Mouse (Mus musculus) hematopoietic stem cell, adult 5-6 weeks (primary cell): Measurements from ENCODE around the gene Fnbp1l. TPM values are rescaled to one million over a fixed set of nuclear protein-coding genes. Genes with fewer than 3 reads are reported as not detected.
A peak's percentile ranks its signal among the peaks of the same experiment; 100 is the strongest.

Source experiments
- ATAC-seq, 2 experiments: fragments of 125-278 bp in 1 of 2; replicated peaks in 1 of 2; 2 replicates each; pipeline ENCODE4 v1.8.0; 2016 to 2017; ENCODE audit warnings: inconsistent platforms in 2 of 2, mild to moderate bottlenecking in 2 of 2, moderate number of reproducible peaks in 2 of 2, low read depth in 1 of 2, moderate TSS enrichment in 1 of 2; ENCODE audit not compliant: low FRiP score in 2 of 2, poor library complexity in 2 of 2, severe bottlenecking in 2 of 2, insufficient read depth in 1 of 2, low TSS enrichment in 1 of 2
- total RNA-seq: library from RNA; stranded (forward); fragments of 172-1452, 232-1000 nt; gene quantifications from 2 replicates; pipeline ENCODE4 v1.2.3, GENCODE M21; 2017

The Fnbp1l gene
- total RNA-seq, 1 experiment from 2014 or later: 59.2 TPM

DNA sequence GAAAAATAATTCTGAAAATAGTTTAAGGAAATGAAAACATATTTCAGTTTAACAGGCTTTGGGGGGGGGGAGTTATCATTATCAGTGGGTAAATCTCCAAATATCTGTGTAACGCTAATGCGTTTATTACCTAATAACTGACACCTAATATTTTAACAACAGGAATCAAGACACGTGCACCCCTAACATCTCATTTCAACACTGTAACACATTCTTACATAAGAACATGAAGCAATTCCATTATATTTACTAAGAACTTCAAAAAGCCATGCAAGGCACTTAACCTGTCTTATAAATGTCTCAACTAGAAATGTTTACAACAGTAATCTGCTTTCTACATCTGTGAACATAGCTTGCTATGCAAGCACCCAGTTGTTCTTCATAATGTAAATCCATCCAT, 68.3 kb downstream of the Fnbp1l start:
- ATAC-seq: no peak

DNA sequence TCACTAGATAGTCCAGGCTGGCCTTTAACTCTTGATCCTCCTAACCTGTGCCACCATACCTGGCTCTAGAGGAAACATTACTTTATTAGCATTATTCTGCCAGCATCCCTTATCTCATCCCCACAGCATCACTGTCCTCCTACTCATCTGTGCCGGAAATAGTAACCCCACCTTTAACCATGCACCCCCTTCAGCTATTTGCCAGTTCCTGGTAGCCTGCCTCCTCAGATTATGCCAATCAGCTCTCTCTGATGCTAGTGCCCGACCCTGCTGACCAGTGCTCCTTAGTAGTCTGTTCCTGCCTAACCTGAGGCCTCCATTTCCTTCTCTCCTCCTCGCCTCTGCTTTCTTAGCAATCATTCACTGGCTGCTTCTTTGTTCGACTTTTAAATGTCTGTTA, 72.0 kb downstream of the Fnbp1l start:
- ATAC-seq: peak in 1 of 2 experiments; percentile 25; a peak in 1 of 4 replicates

DNA sequence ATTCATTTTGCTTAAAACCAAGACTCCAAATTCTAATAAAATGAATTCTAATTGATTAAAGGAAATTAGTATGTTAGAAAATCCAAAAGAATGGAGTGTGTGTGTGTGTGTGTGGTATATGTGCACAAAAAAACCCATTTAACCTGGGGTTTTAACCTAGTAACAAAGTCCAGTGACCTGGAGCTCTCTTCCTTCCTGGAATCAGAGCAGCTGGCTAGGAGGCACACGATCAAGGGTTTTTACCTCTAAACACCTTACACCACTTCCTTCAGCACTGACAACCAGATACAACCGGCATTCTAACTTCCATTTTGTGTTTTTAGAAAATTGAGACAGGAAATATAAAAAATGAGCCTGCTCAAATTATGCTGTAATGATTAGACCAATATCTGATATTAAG, 74.2 kb downstream of the Fnbp1l start:
- no peak for ATAC-seq

DNA sequence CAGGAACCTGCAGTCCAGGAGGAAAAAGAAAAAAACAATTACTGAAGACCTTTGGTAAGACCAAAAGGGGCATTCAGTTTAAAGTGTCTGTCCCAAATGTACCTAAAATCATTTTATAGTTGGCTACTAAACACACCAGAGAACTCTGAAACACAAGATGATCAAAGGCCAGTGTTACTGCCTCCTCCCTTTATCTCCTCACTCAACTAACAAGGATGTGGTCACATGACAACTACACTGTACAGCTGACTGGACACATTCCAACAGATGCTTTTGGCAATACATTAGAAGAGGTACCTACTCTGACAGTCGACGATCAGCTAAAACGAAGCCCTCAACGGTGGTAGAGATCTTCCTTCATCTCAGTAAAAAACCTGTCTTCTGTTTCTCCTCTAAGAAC, 78.6 kb downstream of the Fnbp1l start:
- ATAC-seq: no peak

DNA sequence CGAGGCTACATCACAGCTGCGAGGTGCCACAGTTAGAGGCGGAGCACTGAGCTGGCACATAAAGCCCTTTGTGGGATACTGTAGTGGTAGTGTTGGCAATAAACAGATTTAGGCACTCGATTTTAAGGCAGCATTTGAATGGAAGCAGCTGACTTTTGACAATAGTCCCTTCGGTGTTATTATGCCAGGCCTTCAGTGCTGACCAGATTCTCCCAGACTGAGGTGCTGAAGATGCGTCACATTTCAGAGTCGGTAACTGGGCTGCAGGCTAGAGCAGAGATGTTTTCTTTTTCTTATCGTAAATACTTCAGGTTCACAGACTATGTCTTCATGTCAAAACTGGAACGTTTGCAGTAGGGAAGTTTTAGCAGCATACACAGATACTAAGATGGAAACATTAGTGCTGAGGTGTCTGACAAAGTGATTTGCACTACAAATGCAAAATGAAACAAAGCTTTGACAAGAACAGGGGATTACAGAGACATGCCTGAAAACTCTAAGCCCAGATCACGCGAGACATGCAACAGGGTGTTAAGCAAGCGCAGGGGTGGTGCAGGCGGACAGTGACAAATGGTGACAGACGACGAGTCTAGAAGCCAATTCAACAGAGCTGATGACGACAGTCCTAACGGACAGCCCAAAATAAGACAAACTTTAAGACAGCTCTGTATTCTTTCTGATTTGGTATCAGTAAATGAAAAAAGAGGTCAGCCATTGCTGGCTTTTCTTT, 79.4 kb downstream of the Fnbp1l start:
- ATAC-seq: no peak; a peak in 1 of 4 replicates

DNA sequence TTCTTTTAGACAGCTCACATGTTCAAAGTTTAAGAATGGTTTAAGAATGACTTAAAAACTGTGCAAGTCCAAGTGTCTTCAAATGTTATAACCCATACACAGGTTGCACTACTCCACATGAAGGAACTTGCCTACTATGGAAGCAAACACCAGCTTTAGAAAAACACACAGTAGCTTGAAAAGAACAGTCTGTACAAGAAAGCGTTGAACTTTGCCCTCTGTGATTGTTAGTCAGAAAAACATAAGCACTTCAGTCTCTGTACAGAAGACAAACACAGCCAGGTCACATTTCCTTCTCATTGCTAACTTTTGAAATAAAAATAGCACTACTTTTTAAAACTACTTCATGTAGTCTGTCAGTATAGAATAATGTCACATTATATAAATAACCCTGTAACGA, 80.7 kb downstream of the Fnbp1l start:
- no peak for ATAC-seq

DNA sequence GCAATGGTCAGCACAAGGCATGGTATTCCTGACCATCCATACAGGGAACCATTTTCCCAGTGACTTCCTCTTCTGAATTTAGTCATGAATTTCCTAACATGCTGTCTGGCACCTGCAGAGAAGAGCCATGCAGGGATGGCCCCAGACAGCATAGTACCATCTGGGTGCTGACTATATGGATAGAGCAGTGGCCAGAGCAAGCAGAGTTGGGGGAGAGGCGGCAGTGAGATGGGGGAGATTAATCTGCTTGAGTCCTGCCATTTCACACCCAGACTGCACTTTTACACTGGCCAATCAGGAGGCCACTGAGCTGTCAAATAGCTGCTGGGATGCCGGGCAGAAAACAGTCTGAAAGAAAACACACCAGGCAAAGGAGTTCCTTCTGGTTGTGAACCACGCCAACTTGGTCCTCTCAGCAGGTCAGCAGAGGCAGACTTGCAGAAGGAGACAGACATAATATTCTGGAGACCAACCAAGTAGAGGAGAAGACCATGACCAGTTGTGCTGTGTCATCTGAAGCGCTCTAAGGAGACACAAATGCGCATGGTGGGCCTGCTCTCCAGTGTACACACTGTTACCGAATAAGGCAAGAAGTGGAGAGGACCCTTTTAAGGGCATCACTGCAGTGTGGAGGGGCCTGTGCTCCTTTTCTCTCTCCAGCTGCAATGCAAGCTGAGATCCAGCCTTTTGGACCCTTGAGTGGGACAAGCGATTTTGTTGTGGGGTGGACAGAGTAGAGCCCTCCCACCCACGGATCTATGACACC, 83.4 kb downstream of the Fnbp1l start:
- ATAC-seq: no peak

DNA sequence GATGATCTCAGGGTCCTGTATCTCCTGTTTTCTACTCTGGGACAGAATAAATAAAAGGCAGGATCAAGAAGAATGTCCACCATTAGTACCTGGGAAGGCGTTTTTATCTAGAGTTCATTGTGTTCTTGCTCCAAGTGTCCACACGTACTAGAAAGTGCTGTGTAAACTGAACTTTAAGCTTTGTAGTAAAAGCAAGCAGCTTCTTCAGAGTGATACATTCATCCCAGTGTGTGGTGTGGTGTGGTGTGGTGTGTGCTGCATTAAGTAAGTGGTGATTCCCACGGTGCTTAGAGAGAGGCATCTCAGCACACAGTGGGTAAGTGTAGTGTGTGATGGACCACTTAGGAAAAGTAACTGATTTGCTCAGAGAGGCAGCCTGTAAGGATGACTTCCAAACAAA, 91.0 kb downstream of the Fnbp1l start:
- no peak for ATAC-seq

DNA sequence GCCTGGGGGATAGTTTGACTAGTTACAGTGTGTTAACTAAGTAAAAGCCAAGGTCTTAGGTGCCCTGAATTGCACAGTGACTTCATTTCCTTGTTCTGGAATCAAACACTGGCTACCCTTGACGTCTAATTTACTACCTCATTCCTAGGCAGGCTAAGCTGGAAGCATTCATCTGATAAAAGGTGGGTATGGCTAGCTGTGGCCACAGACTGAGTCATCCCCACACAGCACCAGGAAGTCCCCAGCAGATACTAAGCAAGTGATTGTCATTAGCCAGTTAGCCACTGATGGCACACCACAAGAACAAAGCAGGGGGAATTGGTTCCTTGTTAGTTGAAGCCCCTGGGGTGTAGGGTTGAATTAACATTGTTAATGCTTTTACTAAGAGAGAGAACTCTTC, 98.2 kb downstream of the Fnbp1l start:
- peak; percentile 25 to 27; a peak in 3 of 4 replicates for ATAC-seq

DNA sequence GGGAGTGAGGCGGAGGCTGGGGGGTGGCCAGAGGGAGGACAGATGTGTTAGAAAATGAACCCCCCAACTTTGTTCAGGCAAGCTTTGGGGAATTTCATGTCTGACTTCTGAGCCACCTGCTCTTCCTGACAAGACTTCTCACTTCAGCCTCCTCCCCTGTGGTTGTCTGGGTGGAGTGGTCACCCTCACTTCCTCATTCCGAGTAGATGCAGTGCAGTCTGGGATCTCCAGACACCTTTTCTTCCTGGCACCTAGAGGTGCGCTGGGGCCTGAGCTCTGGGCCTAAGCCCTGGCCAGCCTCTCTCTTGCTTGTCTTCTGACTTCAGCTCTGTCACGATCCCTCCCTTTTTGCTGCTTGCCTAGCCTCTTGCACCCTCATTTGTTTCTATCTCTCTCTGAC, 98.6 kb downstream of the Fnbp1l start:
- peak; percentile 65 to 78 for ATAC-seq

DNA sequence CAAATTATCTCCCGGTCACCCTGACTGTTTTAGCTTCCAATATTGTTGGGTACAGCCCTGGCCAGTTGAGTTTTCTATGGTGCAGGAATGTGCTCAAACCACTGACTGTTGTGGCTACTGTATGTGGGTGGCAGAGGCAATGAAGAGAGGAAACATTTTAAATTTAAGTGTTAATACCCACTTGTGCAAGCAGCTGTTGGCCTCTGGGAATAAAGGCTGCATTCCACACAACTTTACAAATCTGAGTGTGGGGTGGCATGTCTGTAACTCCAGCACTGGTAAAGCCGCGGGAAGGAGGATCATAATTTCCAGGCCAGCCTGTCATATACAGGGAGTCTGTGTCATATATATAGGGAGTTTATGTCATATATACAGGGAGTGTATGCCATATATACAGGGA, 99.2 kb downstream of the Fnbp1l start:
- no peak for ATAC-seq

DNA sequence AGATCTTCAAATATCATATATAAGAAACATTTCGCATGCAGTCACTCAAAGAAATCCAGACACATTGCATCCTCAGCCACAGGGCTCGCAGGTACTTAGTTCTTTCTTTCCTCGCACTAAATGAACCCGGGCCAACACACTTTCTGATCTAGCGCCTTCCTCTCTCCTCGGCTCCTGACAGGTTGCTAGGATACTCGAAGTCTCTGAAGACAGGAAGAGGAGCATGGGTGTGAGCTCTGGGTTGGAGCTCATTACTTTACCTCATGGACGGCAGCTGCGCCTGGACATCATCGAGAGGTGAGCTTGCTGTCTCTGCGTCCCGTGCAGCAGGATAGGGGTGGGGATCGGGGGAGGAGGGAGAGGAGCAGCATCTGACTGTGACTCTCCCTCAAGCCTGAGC, 100.4 kb downstream of the Fnbp1l start:
- no peak for ATAC-seq

DNA sequence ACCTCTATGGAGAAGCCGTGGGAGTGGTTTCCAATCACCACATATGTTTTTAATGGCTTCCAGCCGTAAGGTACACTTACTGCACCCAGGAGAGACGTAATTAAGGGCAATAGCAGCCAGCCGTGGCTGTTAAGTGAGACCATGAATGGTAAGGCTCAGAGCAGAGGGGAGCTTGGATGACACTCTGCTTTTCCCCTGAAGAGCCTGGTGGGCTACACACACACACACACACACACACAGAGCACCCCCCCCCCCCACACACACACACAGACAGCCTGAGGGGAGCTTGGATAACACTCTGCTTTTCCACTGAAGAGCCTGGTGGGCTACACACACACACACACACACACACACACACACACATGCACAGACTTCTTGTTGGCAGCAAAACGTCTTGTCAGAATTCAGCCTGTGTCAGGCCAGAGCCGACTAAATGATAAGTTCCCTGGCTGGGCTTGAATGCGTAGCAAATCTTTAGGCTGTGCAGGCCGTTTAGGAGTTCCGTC, 101.2 kb downstream of the Fnbp1l start:
- no peak for ATAC-seq

DNA sequence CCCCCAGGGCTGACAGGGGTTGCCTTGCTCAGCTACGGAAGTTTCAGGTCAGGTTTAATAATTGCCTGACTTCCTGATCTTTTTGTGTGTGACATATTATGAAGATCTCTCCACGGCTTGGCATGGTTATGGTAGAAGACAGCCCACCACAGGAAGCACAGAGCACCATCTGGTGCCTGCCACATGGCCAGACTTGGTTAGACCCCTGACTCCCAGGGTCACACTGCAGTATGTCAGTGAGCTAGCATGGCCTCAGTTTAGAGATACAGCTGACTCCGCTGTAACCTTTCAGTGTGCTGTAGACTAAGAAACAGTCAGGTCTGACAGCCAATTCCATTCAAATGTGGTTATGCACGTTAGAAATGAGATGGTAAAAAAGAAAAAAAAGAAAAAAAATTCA, 101.8 kb downstream of the Fnbp1l start:
- ATAC-seq: peak; percentile 42 to 50

DNA sequence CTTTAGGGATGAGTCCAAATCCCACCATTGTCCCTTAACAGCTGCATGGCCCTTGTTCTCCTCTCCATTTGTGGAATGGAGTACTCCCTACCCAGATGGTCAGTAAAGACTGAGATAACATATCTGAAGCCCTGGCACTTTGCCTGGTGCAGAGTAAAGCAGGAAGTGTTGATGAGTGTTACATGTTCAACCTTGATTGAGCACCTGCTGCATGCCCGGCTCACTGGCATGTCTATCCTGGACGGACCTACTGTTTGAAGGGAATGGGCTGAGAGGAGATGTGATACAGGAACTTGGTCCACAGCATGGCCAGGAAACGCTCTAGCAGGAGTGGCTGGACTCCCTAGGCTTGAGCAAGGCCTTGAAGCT, 103.2 kb downstream of the Fnbp1l start:
- ATAC-seq: no peak

DNA sequence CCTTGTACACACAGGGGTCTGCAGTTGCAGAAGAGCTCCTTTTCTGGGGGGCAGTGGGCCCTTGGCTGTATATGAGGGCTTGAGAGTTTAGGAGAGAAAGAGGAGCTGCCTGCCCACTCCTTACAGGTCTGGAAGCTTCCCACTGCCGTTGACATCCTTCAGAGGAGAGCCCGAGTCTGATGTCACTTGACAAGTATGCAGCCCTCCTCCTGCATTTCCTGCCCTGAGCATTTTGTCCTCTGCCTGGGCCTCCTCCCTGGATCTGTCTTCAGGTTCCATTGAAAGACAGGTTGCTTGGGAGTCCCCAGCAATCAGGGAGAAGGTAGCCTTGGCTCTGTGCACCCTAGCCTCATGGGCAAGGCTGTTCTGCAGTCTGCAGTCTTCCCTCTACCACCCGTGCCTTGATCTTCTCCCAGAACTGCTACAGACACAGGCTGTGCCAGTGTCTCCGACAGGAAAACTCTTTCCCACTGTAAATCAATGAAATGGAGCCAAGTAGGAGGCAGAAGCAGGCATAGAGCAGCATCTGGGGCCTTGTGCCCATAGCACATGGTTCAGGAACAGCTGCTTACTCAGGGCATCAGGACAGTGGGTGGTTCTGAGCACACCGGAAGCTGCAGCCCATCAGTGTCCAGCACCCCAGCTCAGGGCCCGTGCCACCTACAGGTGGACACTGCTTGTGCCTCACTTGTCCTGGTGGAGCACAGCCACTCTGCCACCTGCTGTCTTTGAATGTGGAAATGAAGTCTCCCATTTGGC, 103.8 kb downstream of the Fnbp1l start:
- ATAC-seq: no peak

DNA sequence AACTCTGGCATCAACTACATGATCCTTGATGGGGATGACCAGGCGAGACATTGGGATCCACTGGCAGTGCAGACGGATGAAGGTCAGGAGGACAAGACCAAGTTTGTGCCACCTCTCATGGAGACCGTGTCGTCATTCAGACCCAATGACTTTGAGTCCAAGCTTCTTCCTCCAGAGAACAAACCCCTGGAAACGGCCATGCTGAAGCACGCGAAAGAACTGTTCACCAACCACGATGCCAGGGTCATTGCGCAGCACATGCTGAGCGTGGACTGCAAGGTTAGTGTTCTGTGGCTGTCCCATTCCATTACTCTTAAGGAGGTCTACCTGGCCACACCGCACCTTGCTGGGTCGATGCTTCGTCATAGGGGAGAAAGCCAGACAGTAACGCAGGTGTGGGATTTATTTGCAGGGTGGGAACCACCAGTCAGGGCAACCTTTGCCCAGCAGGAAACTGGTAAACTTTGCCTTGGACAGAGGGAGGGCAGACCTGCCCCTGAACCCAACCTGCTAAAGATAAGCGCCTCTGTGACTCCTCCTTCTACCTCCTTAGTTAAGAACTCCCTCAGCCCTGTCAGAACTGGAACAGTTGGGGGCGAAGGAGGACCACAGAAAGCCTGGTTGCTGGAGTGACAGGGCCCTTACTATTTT, 106.7 kb downstream of the Fnbp1l start:
- ATAC-seq: no peak
